Mouse (Mus musculus): Measurements from ENCODE around the gene Dnah8. TPM values are rescaled to one million over a fixed set of nuclear protein-coding genes. Genes with fewer than 3 reads are reported as not detected.

Dnah8 gene
- polyA plus RNA-seq, 1 experiment from 2014 or later = 3.0 TPM

GRCm38 (mm10) chr17:30583258-30584001, 40.7 kb upstream of the Dnah8 start:
- WGBS (ENCODE audit: insufficient replicate concordance) = 78% methylated on average over 2 of the region's 2 CpGs
- H3K4me3 ChIP-seq (ENCODE audit: low read depth, low read length) = no peak overlapping the region
- H3K4me2 ChIP-seq = no peak overlapping the region
- H3K9me3 ChIP-seq (replicated peaks; ENCODE audit: control insufficient read depth, low read length) = no peaks in the 10 kb centered on the region
- H3K27me3 ChIP-seq (ENCODE audit: control insufficient read depth, insufficient read depth, low read length) = no peaks in the 10 kb centered on the region
- H3K4me1 ChIP-seq (ENCODE audit: control insufficient read depth, insufficient read depth, low read length) = no peaks in the 10 kb centered on the region
- ATAC-seq (replicated peaks; ENCODE audit: insufficient number of reproducible peaks, low FRiP score, low TSS enrichment) = no peak
- H3K27ac ChIP-seq (ENCODE audit: low read depth, low read length) = no peak overlapping the region
- H3K36me3 ChIP-seq (ENCODE audit: control insufficient read depth, insufficient read depth, low read length) = no peaks in the 10 kb centered on the region
- no peak overlapping the region for H3K9ac ChIP-seq (ENCODE audit: low read depth, low read length)

DNA sequence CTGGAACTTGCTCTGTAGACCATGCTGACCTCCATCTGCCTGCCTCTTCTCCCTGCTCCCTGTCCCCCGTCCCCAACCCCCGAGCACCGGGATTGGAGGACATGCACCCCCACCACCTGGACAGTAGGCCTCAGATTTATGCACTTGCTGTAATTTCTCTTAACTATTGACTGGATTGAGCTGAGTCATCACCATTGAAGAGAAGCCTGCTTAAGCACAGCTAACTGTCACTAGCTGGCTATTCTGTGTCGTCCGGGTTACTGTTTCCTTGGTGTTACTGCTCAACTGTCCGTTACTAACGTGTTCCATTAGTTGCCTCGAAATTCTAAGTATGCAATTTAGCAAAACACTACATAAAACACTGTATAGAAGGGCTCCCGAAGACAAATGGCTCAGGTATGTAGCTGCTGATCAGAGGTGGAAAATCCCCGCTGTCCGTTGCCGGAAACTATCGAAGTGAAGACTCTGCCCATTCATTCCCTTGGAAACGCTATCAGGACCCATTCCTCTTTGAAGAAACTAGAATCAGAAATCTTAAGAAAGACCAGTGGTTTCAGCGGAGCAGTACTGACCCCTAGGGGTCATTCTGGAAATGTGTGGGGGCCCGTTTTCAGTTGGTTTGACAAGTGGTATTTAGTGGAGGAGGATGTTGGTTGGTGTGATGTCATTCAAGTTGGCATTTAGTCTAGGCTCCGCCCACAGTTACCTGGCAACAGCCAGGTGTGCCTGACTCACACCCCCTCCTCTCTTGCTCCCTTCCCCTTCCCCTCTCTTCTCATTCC, 33.5 kb upstream of the Dnah8 start:
- no peak overlapping the region for H3K4me2 ChIP-seq
- no peak overlapping the region for H3K27ac ChIP-seq (ENCODE audit: low read depth, low read length)
- 0 out of 2 replicates have a peak, but pooled peaks cover 5% of the 10 kb centered on the region for H3K36me3 ChIP-seq (ENCODE audit: control insufficient read depth, insufficient read depth, low read length)
- no peaks in the 10 kb centered on the region for H3K27me3 ChIP-seq (ENCODE audit: control insufficient read depth, insufficient read depth, low read length)
- no peak overlapping the region for H3K9ac ChIP-seq (ENCODE audit: low read depth, low read length)
- ATAC-seq (replicated peaks; ENCODE audit: insufficient number of reproducible peaks, low FRiP score, low TSS enrichment) = no peak
- H3K4me3 ChIP-seq (ENCODE audit: low read depth, low read length) = no peak overlapping the region
- H3K9me3 ChIP-seq (replicated peaks; ENCODE audit: control insufficient read depth, low read length) = no peaks in the 10 kb centered on the region
- H3K4me1 ChIP-seq (ENCODE audit: control insufficient read depth, insufficient read depth, low read length) = no peaks in the 10 kb centered on the region
- WGBS (ENCODE audit: insufficient replicate concordance) = 52% methylated on average over 17 of the region's 17 CpGs

- H3K36me3 ChIP-seq (ENCODE audit: control insufficient read depth, insufficient read depth, low read length) = peaks cover 21% of the 10 kb centered on the region
- no peaks in the 10 kb centered on the region; the same call in 1 of the 2 replicates for H3K9me3 ChIP-seq (replicated peaks; ENCODE audit: control insufficient read depth, low read length)
- H3K4me2 ChIP-seq = no peak overlapping the region
- no peaks in the 10 kb centered on the region for H3K27me3 ChIP-seq (ENCODE audit: control insufficient read depth, insufficient read depth, low read length)
- no peak overlapping the region for H3K4me3 ChIP-seq (ENCODE audit: low read depth, low read length)
- no peak overlapping the region for H3K9ac ChIP-seq (ENCODE audit: low read depth, low read length)
- no peak overlapping the region for H3K27ac ChIP-seq (ENCODE audit: low read depth, low read length)
- 64% methylated on average over 5 of the region's 5 CpGs for WGBS (ENCODE audit: insufficient replicate concordance)
- ATAC-seq (replicated peaks; ENCODE audit: insufficient number of reproducible peaks, low FRiP score, low TSS enrichment) = no peak
- H3K4me1 ChIP-seq (ENCODE audit: control insufficient read depth, insufficient read depth, low read length) = no peaks in the 10 kb centered on the region
These were observed 29.7 kb upstream of the Dnah8 start for GRCm38 (mm10) chr17:30594407-30594806.

DNA sequence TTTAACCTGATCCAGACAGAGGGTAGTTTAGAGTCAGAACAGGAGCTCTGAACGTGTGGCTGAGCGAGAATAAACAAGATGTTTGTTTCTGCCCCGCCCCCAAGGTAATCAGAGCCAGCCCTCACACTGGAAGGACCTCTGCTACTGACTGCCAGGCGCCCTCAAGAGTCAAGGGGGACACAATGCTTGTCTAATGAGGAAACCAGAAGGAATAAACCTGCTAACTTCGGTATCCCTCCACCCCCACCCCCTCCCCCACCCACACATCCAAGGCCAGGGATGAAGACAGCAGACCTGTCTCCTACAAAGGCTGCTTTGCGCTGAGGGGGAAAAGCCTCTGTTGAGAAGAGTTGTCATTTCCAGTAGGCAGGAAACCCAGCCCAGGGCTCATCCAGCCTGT, 29.3 kb upstream of the Dnah8 start:
- H3K27me3 ChIP-seq (ENCODE audit: control insufficient read depth, insufficient read depth, low read length) = no peaks in the 10 kb centered on the region
- no peak for ATAC-seq (replicated peaks; ENCODE audit: insufficient number of reproducible peaks, low FRiP score, low TSS enrichment)
- H3K36me3 ChIP-seq (ENCODE audit: control insufficient read depth, insufficient read depth, low read length) = peaks cover 23% of the 10 kb centered on the region
- no peak overlapping the region for H3K9ac ChIP-seq (ENCODE audit: low read depth, low read length)
- H3K4me1 ChIP-seq (ENCODE audit: control insufficient read depth, insufficient read depth, low read length) = no peaks in the 10 kb centered on the region
- no peaks in the 10 kb centered on the region; the same call in 1 of the 2 replicates for H3K9me3 ChIP-seq (replicated peaks; ENCODE audit: control insufficient read depth, low read length)
- H3K4me3 ChIP-seq (ENCODE audit: low read depth, low read length) = no peak overlapping the region
- H3K27ac ChIP-seq (ENCODE audit: low read depth, low read length) = no peak overlapping the region
- WGBS (ENCODE audit: insufficient replicate concordance) = 61% methylated on average over 6 of the region's 6 CpGs
- H3K4me2 ChIP-seq = no peak overlapping the region

- Histone ChIP-seq H3K27ac (ENCODE audit: low read depth, low read length) (no peak overlapping the region), H3K27me3 (ENCODE audit: control insufficient read depth, insufficient read depth, low read length) (no peaks in the 10 kb centered on the region), H3K4me1 (ENCODE audit: control insufficient read depth, insufficient read depth, low read length) (no peaks in the 10 kb centered on the region), H3K9me3 (replicated peaks; ENCODE audit: control insufficient read depth, low read length) (no peaks in the 10 kb centered on the region; the same call in 1 of the 2 replicates), H3K36me3 (ENCODE audit: control insufficient read depth, insufficient read depth, low read length) (peaks cover 36% of the 10 kb centered on the region), H3K9ac (ENCODE audit: low read depth, low read length) (no peak overlapping the region), H3K4me3 (ENCODE audit: low read depth, low read length) (no peak overlapping the region), H3K4me2 (no peak overlapping the region)
- ATAC-seq (replicated peaks; ENCODE audit: insufficient number of reproducible peaks, low FRiP score, low TSS enrichment) = no peak
- WGBS (ENCODE audit: insufficient replicate concordance) = 91% methylated on average over 9 of the region's 9 CpGs
These were observed 26.4 kb upstream of the Dnah8 start for GRCm38 (mm10) chr17:30597786-30598185.

DNA sequence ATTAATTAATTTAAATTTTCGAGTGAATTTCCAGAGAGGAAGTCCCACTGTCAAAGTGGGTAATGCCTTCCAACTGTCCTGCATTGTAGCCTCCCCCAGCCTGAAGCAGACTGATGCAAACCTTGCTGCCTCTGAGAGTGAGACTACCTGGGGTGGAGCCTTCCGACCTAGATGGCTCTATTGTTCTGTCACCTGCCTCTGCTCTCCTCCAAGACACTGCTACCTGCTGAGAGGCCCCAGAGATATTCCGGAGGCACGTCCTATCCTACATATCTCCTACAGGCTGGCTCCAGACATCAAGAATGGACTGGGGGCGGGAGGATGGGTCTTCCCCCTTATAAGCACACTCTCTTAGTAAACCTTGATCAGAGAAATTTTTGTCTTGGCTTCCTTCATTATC, 25.9 kb upstream of the Dnah8 start:
- H3K36me3 ChIP-seq (ENCODE audit: control insufficient read depth, insufficient read depth, low read length) = peaks cover 38% of the 10 kb centered on the region
- no peaks in the 10 kb centered on the region for H3K4me1 ChIP-seq (ENCODE audit: control insufficient read depth, insufficient read depth, low read length)
- WGBS (ENCODE audit: insufficient replicate concordance) = 90% methylated on average over 5 of the region's 5 CpGs
- ATAC-seq (replicated peaks; ENCODE audit: insufficient number of reproducible peaks, low FRiP score, low TSS enrichment) = no peak
- no peaks in the 10 kb centered on the region for H3K27me3 ChIP-seq (ENCODE audit: control insufficient read depth, insufficient read depth, low read length)
- no peaks in the 10 kb centered on the region; the same call in 1 of the 2 replicates for H3K9me3 ChIP-seq (replicated peaks; ENCODE audit: control insufficient read depth, low read length)
- H3K27ac ChIP-seq (ENCODE audit: low read depth, low read length) = no peak overlapping the region
- no peak overlapping the region for H3K4me2 ChIP-seq
- no peak overlapping the region for H3K9ac ChIP-seq (ENCODE audit: low read depth, low read length)
- no peak overlapping the region for H3K4me3 ChIP-seq (ENCODE audit: low read depth, low read length)

GRCm38 (mm10) chr17:30602175-30602574, 22.0 kb upstream of the Dnah8 start:
- H3K36me3 ChIP-seq (ENCODE audit: control insufficient read depth, insufficient read depth, low read length) = peaks cover 37% of the 10 kb centered on the region
- no peaks in the 10 kb centered on the region; the same call in 1 of the 2 replicates for H3K9me3 ChIP-seq (replicated peaks; ENCODE audit: control insufficient read depth, low read length)
- H3K4me2 ChIP-seq = no peak overlapping the region
- WGBS (ENCODE audit: insufficient replicate concordance) = 92% methylated on average over 14 of the region's 14 CpGs
- H3K4me3 ChIP-seq (ENCODE audit: low read depth, low read length) = no peak overlapping the region
- H3K27ac ChIP-seq (ENCODE audit: low read depth, low read length) = no peak overlapping the region
- ATAC-seq (replicated peaks; ENCODE audit: insufficient number of reproducible peaks, low FRiP score, low TSS enrichment) = no peak
- no peak overlapping the region for H3K9ac ChIP-seq (ENCODE audit: low read depth, low read length)
- no peaks in the 10 kb centered on the region for H3K27me3 ChIP-seq (ENCODE audit: control insufficient read depth, insufficient read depth, low read length)
- no peaks in the 10 kb centered on the region for H3K4me1 ChIP-seq (ENCODE audit: control insufficient read depth, insufficient read depth, low read length)

- peaks cover 5% of the 10 kb centered on the region; the same call in 1 of the 2 replicates for H3K4me1 ChIP-seq (ENCODE audit: control insufficient read depth, insufficient read depth, low read length)
- 93% methylated on average over 6 of the region's 6 CpGs for WGBS (ENCODE audit: insufficient replicate concordance)
- H3K9me3 ChIP-seq (replicated peaks; ENCODE audit: control insufficient read depth, low read length) = no peaks in the 10 kb centered on the region
- no peak overlapping the region for H3K4me2 ChIP-seq
- no peaks in the 10 kb centered on the region for H3K27me3 ChIP-seq (ENCODE audit: control insufficient read depth, insufficient read depth, low read length)
- no peak overlapping the region for H3K4me3 ChIP-seq (ENCODE audit: low read depth, low read length)
- no peak overlapping the region for H3K27ac ChIP-seq (ENCODE audit: low read depth, low read length)
- no peak overlapping the region for H3K9ac ChIP-seq (ENCODE audit: low read depth, low read length)
- peaks cover 26% of the 10 kb centered on the region for H3K36me3 ChIP-seq (ENCODE audit: control insufficient read depth, insufficient read depth, low read length)
- no peak for ATAC-seq (replicated peaks; ENCODE audit: insufficient number of reproducible peaks, low FRiP score, low TSS enrichment)
These were observed 19.9 kb upstream of the Dnah8 start for GRCm38 (mm10) chr17:30604296-30604695.
